Mouse (Mus musculus): ENCODE results near the gene Adad1. TPM values are rescaled to one million over a fixed set of nuclear protein-coding genes. Genes with fewer than 3 reads are reported as not detected.

The Adad1 gene
- total RNA-seq, 4 experiments from 2014 or later: not detected

GRCm38 (mm10) chr3:37161096-37161495 is 97.8 kb downstream of the Adad1 start:
- no peak for DNase-seq (ENCODE audit: low spot score in 2 of 2)

- DNase-seq (ENCODE audit: low spot score in 2 of 2): no peak
These were observed 106.0 kb downstream of the Adad1 start for GRCm38 (mm10) chr3:37169283-37169682.

Other genes starting within 250 kb of the Adad1 start
- 100 to 1,000 TPM in 3 of 4 experiments, 10 to 100 TPM in 1; 98.9 to 128 (median 113) TPM for gene 4932438A13Rik, start 200.4 kb upstream of the Adad1 start, total RNA-seq (2022)
- not detected for gene Il2, start 62.4 kb downstream of the Adad1 start, total RNA-seq (2022)
- under 1 TPM in 3 of 4 experiments, not detected in 1; 0.11 to 0.54 (median 0.12) TPM for gene Il21, start 169.1 kb downstream of the Adad1 start, total RNA-seq (2022)
- 1 to 10 TPM; 4.1 to 5.2 (median 4.4) TPM for gene Bbs12, start 249.0 kb downstream of the Adad1 start, total RNA-seq (2022)
- gene Cetn4, start 249.2 kb downstream of the Adad1 start, total RNA-seq (2022): 10 to 100 TPM; 12.1 to 12.7 (median 12.4) TPM

Data from left cerebral cortex, adult 8-10 months (tissue).